Comparison of ENCODE assay signal across 7 mouse cellular contexts in the genomic region with DNA sequence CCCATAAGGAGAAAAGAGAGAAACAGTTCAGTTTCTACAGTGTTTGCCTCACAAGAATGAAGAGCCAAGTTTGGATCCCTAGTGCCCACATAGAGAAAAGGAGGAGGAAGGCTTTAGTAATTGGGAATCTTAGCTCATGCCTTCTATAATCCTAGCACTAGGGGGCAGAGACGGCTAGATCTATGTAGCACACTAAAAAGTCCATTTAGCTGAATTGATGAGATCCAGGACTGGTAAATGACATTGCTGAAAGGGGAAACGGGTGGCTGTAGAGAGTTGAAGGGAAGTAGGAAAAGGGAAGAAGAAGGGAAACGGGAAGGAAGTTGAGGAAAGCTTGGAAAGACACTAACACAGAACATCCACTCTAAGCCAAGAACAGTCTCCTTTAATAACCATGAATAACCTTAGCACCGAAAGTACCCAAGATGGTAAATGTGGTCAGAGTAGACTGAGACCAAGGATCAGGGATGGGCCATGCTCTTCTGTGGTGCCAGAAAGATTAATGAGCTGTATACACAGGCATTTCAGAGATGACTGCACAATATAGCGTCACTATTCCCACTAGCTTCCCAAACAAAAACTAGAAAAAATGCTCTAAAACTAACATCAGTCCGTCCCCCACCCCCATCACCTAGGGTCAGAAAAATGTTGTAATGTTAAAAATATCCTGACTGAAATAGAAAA.
DNase-seq lines count a peak whose midpoint lies in the region; ATAC-seq lines count a peak whose summit lies in the region.

No protein-coding gene starts in this region.

- ATAC-seq in megakaryocyte progenitor cell, adult 5-6 weeks (replicated peaks; ENCODE audit: poor library complexity) = peak; percentile 86

- DNase-seq in urinary bladder, postnatal 14 days (ENCODE audit: low spot score) = peak; percentile 29
- no peak for DNase-seq in urinary bladder, adult 2 months (ENCODE audit: low spot score)
- DNase-seq in cerebellum, adult 9-10 months = peak; percentile 59
- DNase-seq in heart, adult 9 months (ENCODE audit: low spot score in 2 of 2) = peak; percentile 26 to 60
- peak; percentile 69 for DNase-seq in kidney, postnatal 14 days
- no peak for DNase-seq in T-cell, adult 2 months (ENCODE audit: low spot score)

Comparison
In these comparisons a context has a peak if more than half of its experiments do, and no peak if none do; other contexts are left out.
1. DNase-seq: peak in urinary bladder, postnatal 14 days (single experiment), cerebellum, adult 9-10 months (single experiment), heart, adult 9 months (2 of 2) and kidney, postnatal 14 days (single experiment); none in urinary bladder, adult 2 months (single experiment) and T-cell, adult 2 months (single experiment).